Mouse (Mus musculus) leukemia stem cell, adult 10-12 weeks (primary cell): ENCODE results near the gene Akap12. TPM values are rescaled to one million over a fixed set of nuclear protein-coding genes. Genes with fewer than 3 reads are reported as not detected.

ENCODE experiments used
- polyA plus RNA-seq: library from polyadenylated mRNA; stranded (reverse); fragments of >175 nt; gene quantifications from 2 replicates; pipeline ENCODE4 v1.2.3, GENCODE M21; 2012; ENCODE audit warnings: low replicate concordance

Akap12 gene
- polyA plus RNA-seq = 0.72 and 0.80 TPM in 2 replicates

DNA sequence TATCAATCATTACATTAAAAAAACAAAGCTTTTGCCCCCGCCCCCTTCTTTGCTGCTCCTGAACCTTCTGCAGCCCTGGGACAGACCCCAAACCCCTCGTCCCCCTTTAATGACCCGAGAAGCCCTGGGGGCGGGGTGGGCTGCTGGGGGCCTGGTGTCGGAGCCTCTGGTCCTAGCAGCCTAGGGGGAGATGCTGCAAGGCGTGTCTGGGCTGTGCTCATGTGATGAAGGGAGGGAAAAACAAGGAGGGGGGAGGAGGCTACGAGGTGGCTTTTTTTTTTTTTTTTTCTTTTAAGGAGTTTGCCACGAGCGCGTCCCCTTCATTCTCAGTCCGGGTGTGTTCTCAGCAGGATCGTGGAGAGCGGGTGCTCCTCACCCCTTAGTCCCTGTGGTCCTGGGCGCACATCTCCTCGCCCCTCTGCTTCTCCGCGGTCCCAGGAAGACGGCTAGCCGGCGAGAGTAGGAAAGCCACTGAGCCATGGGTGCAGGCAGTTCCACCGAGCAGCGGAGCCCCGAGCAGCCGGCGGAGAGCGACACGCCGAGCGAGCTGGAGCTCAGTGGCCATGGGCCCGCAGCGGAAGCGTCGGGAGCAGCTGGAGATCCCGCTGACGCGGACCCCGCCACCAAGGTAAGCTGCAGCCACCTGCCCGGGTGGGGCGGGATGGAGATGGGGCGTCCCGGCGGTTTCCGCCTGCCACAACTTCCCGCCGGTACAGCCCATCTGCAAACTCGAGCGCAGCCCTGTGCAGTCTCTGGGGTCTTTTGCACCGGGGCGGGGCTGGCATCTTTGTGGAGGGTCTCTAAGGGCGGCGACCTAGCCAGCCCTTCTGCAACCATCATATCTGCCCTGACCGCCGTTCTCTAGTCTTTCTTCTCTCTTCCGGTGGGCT, at the start of gene Akap12:
Gene Akap12, plus strand, starts transcription at position 340 of the 890 bp plus-strand sequence.

DNA sequence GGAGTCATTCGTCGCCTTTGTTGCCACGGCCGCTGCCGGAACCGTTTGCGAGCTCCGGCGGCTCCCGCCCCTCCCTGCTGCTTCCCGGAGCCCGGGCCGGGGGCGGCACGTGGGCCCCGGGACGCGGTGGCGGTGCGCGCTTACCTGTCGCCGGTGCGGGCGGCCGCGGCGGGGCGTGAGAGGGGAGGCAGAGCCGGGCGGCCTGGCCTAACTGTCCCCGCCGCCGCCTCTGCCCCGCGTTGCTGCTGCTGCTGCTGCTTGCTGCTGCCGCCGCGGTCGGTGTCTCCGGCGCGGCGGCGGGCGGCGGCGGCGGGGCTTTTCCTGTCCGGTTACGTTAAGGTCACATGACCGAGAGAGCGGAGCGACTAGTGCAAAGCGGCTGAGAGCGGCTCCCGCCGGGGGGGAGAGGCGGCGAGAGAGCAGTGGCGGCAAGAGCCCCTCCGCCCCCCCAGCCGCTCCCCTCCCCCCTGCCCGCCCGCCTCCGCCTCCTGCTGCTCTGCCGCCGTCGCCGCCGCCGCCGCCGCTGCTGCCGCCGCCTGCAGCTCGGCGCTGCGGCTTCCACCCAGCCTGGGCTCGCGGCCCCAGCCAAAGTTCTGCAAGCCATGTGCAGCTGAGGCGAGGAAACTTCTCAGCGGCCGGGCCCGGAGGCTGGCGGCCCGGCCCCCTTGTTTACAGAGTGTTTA, 121.7 kb downstream of the Akap12 start, which contains the start of gene Zbtb2:
Gene Zbtb2, minus strand, starts transcription at position 408 of the 683 bp plus-strand sequence.

Other genes starting within 250 kb of the Akap12 start
- 3.0 and 5.3 TPM in 2 replicates for gene Zbtb2, start 121.7 kb downstream of the Akap12 start, polyA plus RNA-seq
- gene Rmnd1, start 166.0 kb downstream of the Akap12 start, polyA plus RNA-seq = 2.6 and 8.6 TPM in 2 replicates
- gene Armt1, start 166.1 kb downstream of the Akap12 start, polyA plus RNA-seq = 0.77 and 10.8 TPM in 2 replicates
- not detected in 2 replicates for gene Ccdc170, start 216.1 kb downstream of the Akap12 start, polyA plus RNA-seq